Mouse (Mus musculus) monocyte, adult 2 months (primary cell): ENCODE data around the gene Col23a1.

ENCODE experiments used
- DNase-seq, 2 experiments: peaks; one replicate each; pipeline ENCODE4 v3.0.0; 2022; ENCODE audit warnings: low spot score in 2 of 2, low read depth in 1 of 2

The Col23a1 gene

DNA sequence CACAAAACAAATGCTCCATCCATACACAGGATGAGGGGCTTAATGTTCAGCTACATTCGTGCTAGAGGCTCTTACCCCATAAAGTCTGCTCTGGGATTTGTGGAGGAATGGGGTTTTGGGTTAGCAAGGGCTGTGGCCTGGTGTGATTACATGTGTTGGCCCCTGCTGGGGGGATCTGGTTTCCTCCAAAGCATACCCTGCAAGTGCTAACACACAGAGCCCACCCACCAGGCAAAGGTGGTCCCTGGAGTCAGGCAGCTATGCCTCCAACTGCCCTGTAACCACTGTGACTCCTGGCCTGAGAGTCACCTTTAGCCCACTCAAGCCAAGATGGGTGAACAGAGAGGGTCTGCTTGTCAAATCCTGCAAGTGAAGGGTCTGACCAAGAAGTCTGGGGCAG is 82.2 kb downstream of the Col23a1 start:
- no peak for DNase-seq

- DNase-seq, result no peak
Measured at GRCm38 (mm10) chr11:51377199-51377598, 87.5 kb downstream of the Col23a1 start.

DNA sequence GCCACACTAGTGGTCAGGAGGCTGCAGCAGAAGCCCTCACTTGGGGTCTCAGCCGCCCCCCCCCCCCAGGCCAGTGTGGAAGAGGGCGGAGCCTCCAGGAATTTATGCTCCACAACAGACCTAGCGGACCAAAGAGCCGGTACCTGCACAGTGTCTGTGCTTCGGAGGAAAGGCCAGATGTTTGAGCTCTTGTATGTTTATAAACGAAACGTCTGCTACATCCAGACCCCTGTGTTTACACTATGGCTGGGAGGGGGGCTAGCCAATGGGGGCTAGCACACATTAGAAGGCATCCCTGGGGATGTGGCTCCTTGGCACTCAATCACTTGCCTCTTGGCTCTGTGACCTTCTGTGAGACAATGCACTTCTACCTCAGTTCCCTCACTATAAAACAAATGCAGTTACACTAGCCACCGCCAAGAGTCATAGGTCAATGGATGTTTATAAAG is 99.2 kb downstream of the Col23a1 start:
- no peak for DNase-seq

- DNase-seq, result no peak
Measured at GRCm38 (mm10) chr11:51389763-51390162, 100.0 kb downstream of the Col23a1 start.

GRCm38 (mm10) chr11:51390521-51390920 is 100.8 kb downstream of the Col23a1 start:
- no peak for DNase-seq

- DNase-seq, result no peak
Measured at GRCm38 (mm10) chr11:51391548-51391947, 101.8 kb downstream of the Col23a1 start.

GRCm38 (mm10) chr11:51394301-51394865 is 104.7 kb downstream of the Col23a1 start:
- DNase-seq, result no peak

DNA sequence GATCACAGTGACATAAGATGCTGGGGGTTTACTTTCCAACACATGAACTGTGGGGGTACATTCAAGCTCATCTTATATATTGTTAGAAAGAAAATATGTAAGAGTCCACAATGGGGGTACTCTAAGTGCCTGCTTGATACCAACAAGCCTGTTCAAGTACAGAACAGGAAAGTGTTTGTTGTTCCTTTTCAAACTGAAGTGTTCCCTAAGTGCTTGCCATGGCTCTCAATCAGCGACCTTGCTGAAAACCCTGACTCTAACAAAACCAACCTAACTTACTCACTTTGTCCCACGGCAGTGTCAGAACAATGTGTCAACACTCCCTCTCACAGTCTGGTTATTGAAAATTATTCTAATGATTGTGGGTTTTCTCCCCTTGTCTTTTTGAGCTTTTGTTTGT is 106.7 kb downstream of the Col23a1 start:
- no peak for DNase-seq

DNA sequence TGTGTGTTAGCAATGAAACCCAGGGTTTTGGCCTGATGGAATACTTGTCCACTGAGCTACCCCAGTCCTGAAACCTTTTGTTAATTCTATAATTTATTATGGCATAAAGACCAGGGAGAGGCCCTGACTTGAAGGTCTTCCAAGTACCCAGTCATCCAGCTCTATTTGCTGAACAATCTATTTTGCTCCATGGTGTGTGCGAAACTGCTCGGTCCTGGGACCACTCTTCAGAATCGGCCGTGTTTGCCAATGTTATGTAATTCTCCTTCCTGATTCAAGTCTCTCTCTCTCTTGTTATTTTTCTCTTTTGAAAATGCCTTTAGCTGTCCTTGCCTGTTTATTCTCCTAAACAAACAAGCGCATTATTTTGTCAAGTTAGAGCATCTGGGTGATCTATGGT is 108.4 kb downstream of the Col23a1 start:
- no peak for DNase-seq

DNA sequence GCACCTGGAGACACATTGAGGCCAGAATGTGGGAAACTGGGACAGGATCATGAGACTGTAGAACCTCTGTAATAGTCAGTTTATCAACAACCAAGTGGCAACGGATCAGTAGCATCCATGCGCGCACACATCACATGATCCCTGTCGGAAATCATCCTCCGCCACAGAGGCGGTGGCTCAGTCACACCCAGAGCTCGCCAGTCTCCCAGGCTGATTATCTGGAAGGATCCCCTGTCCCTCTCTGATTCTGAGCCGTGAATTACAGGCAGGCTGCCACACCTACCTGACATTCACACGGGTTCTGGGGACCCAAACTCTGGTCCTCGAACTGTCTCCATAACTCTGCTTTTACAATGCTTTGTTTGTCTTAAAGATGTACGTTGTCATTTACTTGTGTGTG is 110.6 kb downstream of the Col23a1 start:
- DNase-seq, result no peak

GRCm38 (mm10) chr11:51401481-51402128 is 111.9 kb downstream of the Col23a1 start:
- no peak for DNase-seq

GRCm38 (mm10) chr11:51403886-51404285 is 114.2 kb downstream of the Col23a1 start:
- no peak for DNase-seq

DNA sequence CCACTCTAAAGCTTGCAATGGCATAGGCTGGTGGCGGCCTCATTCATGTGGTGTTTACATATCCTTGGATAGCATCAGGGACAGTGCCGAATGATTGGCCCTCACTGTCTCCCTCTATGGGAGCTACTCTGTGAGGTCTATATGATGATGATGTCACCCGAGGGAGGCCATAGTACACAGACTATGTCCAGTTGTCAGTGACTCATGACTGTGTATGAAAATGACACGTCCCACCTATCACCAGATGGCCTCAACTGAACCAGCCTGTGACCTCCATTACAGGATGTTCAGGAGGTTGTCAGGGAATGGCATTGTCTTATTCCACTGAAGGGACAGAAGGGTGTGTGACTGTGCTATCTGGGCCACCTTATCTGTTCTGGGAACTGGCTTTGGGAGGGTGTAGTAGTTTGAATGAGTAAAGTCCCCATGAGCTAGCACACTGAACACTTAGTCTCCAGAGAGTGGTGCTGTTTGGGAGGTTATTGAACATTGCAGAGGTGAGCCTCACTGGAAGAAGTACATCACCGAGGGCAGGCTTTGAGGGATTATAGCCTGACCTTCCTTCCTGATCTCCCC is 115.2 kb downstream of the Col23a1 start:
- DNase-seq, result no peak

- DNase-seq, result no peak
Measured at GRCm38 (mm10) chr11:51406531-51406930, 116.8 kb downstream of the Col23a1 start.

DNA sequence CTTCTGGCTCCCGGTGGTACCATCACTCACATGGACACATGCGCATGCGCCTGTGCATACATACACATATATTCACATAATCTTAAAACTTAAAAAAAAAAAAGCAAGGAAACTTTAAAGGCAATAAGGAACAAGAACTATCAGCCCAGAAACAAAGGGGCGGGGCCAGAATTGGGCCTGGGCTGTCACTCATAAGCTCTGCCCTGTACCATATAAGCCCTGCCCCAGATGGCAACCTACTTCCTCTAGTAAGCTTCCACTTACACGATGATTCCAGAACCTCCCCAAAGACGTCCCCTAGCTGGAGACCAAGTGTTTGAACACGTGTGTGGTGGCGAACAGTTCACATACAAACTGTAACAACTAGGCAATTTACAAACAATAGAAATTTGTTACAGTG is 117.6 kb downstream of the Col23a1 start:
- no peak for DNase-seq

DNA sequence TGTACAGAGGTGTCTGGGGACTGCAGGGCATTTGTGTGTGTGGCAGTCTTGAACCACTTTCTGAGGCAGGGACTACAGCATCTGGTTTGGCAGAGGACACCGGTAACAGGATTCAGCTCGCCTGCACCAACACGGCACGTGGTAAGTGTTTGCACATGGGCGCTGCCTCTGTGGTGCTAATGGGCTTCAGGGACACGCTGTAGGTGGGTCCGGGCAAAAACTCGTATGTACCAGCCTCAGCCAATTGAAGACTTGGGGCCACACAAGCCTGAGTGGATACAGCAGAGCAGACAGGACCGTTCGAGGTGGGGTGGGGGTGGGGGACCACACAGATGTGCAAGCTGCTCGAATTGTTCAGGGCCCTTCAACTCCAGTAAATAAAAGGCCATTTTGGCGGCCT is 121.1 kb downstream of the Col23a1 start:
- DNase-seq, result no peak

DNA sequence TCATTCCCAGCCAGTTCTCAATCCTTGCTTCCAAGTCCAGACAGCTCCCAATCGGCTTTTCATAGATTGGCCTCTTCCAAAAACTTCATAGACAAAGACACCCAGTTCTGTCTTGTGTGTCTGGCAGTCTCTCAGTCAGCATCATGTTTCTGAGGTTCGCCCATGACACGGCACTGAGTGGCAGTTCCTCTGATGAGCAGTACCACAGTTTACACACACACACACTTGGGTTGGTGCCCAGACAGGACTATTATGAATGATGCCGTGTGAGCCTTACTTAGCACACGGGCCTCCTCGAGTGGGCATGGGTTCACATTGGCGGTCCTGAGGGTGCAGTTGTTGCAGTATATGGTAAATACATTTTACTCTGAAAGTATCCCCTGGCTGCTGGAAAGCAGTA is 124.8 kb downstream of the Col23a1 start:
- no peak for DNase-seq

DNA sequence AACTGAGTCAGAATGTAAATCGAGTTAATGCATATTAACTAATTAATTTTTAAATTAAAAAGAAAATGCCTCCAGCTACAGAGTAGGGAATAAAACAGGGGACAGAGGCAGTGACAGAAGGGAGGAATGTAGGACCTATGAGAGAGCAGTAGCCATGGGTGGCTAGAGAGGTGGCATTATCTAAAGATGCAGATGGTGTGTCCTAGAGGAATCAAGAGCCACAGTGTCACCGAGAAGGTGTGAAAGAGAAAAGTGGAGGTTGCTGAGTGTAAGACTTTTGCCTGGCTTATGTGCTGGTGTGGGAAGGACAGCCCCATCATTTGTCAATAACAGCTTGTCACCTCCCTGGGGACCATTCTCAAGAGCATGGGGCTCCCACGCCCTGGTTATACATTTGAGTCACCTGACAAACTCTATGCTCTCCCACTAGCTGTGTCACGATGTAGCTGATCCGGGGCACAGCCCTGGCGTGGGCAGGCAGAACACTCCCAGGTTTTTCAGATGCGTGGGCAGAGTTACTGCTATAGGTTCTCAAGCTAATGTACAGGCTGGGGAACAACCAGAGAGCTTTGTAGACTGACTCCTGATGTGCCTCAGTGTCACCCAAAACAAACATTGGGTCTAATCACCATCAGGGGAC is 125.4 kb downstream of the Col23a1 start:
- no peak for DNase-seq

DNA sequence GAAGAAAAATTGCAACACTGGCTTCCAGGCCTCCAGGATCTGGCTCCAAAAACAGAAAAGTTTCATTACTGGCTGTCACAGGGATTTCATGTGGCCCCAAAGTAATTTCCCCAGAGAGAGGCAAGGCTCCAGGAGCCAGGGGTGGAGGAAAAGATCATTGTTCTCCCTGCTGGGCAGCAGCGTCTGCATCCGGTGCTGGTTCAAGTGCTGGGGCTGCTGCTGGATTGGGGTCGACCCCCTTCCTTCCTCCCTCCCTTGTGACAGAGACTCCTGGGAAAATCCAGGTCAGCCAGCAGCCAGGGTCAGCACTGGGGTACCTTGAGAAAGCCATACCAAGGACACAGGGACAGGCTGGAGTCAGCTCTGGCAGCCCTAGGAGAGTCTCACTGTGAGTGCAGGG is 129.1 kb downstream of the Col23a1 start:
- no peak for DNase-seq

DNA sequence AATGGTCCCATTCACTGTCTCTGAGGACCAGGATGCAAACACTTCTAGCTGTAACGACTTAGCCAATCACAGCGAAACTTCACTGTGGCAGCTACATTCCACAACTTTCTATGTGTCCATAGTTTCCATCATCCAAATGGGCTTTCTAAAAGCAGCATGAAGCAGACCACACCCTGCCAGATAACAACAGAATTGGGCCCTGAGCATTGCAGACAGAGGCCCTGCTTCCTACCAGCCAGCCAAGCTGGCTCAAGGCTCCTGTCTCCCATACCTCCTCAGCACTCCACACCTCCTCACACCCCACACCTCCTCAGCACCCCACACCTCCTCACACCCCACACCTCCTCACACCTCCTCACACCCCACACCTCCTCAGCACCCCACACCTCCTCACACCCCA is 132.2 kb downstream of the Col23a1 start:
- DNase-seq, result no peak

GRCm38 (mm10) chr11:51422713-51423112 is 133.0 kb downstream of the Col23a1 start:
- DNase-seq, result no peak

DNA sequence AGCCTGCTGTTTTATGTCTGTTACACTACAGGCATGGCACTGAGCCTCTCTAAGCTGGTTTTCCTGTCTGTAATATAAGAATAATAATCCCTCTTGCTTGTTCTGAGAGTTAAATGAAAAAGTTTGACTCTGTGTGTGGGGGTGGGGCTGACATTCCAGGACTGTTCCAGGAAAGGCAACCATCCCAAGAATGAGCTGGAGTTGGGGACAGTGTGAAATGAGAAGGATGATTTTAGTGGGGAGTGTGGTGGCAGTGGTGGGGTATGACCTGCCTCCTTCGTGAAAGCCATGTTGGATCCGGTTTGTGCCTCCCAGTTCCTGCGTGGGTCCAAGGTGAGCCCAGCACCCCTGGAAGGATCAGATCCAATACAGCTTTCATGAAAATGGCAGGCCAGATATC is 136.4 kb downstream of the Col23a1 start:
- DNase-seq, result no peak
